Mouse (Mus musculus): ENCODE measurements around the gene Hsdl2. TPM values are rescaled to one million over a fixed set of nuclear protein-coding genes. Genes with fewer than 3 reads are reported as not detected.
A peak's percentile ranks its signal among the peaks of the same experiment; 100 is the strongest.

The Hsdl2 gene
- total and polyA plus RNA-seq, 2 experiments from 2014 or later: 23.6 to 48.8 TPM

DNA sequence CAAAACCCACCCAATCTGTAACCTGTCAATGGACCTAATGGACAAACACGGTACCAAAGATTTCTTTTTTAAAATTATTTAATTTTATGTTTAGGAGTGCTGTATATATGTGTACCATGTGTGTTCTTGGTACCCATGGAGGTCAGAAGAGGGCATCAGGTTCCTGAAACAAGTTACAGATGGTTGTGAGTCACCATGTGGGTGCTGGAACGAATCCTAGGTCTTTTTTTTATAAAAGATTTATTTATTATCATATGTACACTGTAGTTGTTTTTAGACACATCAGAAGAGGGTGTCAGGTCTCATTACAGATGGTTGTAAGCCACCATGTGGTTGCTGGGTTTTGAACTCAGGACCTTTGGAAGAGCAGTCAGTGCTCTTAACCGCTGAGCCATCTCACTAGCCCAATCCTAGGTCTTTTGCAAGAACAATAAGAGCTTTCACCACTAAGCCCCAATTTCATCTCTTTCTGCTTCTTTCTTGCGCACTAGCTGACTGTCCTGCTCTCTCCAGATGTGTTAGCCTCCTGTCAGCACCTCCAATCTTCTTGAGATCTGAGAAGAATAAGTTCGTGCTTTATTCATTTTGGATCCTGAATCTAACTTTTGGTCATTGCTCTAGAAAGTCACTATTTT lies 38.4 kb downstream of the Hsdl2 start:
- Histone ChIP-seq H3K4me1 (ENCODE audit: insufficient read depth, low read length) (no peaks in the 10 kb centered on the region), H3K4me3 (ENCODE audit: low read length) (no peak overlapping the region), H3K9ac (replicated peaks; ENCODE audit: low read length) (no peak overlapping the region), H3K27ac (no peak overlapping the region), H3K4me2 (ENCODE audit: low read depth, low read length) (no peak overlapping the region), H3K27me3 (ENCODE audit: insufficient read depth, low read length) (no peaks in the 10 kb centered on the region), H3K36me3 (ENCODE audit: insufficient read depth, low read length) (no peaks in the 10 kb centered on the region), H3K9me3 (ENCODE audit: low read length) (no peaks in the 10 kb centered on the region)
- ATAC-seq (no peak), DNase-seq (ENCODE audit: low spot score) (no peak)
- TF ChIP-seq CTCF (IDR thresholded peaks at IDR 0.05; ENCODE audit: low read depth): no peak
- 91% methylated on average over 5 of the region's 5 CpGs for WGBS

- no peak for TF ChIP-seq CTCF (IDR thresholded peaks at IDR 0.05; ENCODE audit: low read depth)
- H3K4me3 ChIP-seq (ENCODE audit: low read length): peak overlapping the region; percentile 95
- H3K36me3 ChIP-seq (ENCODE audit: insufficient read depth, low read length): no peaks in the 10 kb centered on the region
- H3K9me3 ChIP-seq (ENCODE audit: low read length): no peaks in the 10 kb centered on the region
- H3K27ac ChIP-seq: peak overlapping the region; percentile 89
- no peaks in the 10 kb centered on the region for H3K27me3 ChIP-seq (ENCODE audit: insufficient read depth, low read length)
- peak overlapping the region; percentile 87 for H3K9ac ChIP-seq (replicated peaks; ENCODE audit: low read length)
- ATAC-seq: no peak
- peak overlapping the region; percentile 71 for H3K4me2 ChIP-seq (ENCODE audit: low read depth, low read length)
- 2% methylated on average over 18 of the region's 18 CpGs for WGBS
- H3K4me1 ChIP-seq (ENCODE audit: insufficient read depth, low read length): peaks cover 17% of the 10 kb centered on the region
- no peak for DNase-seq (ENCODE audit: low spot score)
These were observed 44.3 kb downstream of the Hsdl2 start for GRCm38 (mm10) chr4:59625676-59625997.

DNA sequence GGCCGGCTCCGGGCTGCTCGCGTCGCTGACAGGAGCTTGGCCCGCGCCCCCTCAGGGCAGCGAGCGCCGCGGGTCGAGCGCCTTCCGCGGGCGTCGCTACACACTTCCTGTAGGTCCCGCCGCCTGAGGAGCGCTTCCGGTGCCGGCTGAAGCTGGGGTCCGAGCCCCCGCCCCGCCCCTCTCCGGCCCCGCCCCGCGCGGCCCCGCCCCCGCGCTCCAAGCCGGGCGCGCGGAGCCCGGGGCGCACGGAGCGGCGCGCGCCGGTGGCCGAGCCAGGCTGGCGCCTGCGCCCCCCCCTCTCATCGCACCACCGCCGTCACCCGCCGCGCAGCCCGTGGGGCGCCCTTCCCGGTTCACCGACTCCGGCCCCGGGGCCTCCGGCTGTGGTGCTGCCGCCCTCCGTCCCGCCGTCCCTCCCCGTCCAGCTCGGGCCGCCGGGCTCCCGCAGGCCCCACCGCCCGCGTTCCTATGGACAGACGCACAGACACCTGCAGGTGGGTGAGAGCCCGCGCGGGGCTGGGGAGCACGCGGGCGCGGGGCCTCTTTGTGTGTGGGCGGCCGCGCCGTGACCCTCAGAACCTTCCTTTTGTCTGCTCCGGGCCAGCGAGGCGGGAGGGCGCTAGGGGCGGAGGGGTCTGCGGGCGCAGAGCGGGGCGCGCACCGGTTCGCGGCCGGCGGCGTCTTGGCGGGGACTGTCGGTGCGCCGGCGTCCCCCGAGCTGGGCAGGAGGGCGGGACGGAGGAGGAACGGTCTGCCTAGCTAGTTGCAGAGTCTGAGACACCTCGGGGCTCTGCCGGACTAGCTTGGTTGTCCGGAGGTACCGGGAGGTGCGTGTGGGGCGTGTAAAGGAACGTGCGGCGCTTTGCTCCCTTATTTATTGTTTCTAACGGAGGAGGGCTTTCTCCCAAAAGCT lies 44.9 kb downstream of the Hsdl2 start, which contains the start of gene E130308A19Rik:
E130308A19Rik (plus strand) TSS at position 214 of the 913 bp plus-strand sequence.
- Histone ChIP-seq H3K4me3 (ENCODE audit: low read length) (peak within 1 kb of the TSS; percentile 95), H3K27me3 (ENCODE audit: insufficient read depth, low read length) (no peaks in the 10 kb centered on the region), H3K27ac (peak within 1 kb of the TSS; percentile 89), H3K9me3 (ENCODE audit: low read length) (no peaks in the 10 kb centered on the region), H3K4me2 (ENCODE audit: low read depth, low read length) (peak within 1 kb of the TSS; percentile 71), H3K4me1 (ENCODE audit: insufficient read depth, low read length) (peaks cover 17% of the 10 kb centered on the region), H3K36me3 (ENCODE audit: insufficient read depth, low read length) (no peaks in the 10 kb centered on the region), H3K9ac (replicated peaks; ENCODE audit: low read length) (peak within 1 kb of the TSS; percentile 87)
- ATAC-seq: peak; percentile 95
- peak; percentile 91 for DNase-seq (ENCODE audit: low spot score)
- no peak for TF ChIP-seq CTCF (IDR thresholded peaks at IDR 0.05; ENCODE audit: low read depth)
- under 1% methylated on average over 94 of the region's 120 CpGs for WGBS

GRCm38 (mm10) chr4:59628255-59628654 lies 46.9 kb downstream of the Hsdl2 start:
- H3K9ac ChIP-seq (replicated peaks; ENCODE audit: low read length): no peak overlapping the region
- no peaks in the 10 kb centered on the region for H3K36me3 ChIP-seq (ENCODE audit: insufficient read depth, low read length)
- no peak for ATAC-seq
- H3K4me1 ChIP-seq (ENCODE audit: insufficient read depth, low read length): peaks cover 17% of the 10 kb centered on the region
- 31% methylated on average over 4 of the region's 4 CpGs for WGBS
- no peaks in the 10 kb centered on the region for H3K9me3 ChIP-seq (ENCODE audit: low read length)
- H3K4me3 ChIP-seq (ENCODE audit: low read length): 0 out of 2 replicates have a peak overlapping the region, but pooled peaks have one; percentile 6
- no peaks in the 10 kb centered on the region for H3K27me3 ChIP-seq (ENCODE audit: insufficient read depth, low read length)
- no peak for DNase-seq (ENCODE audit: low spot score)
- no peak for TF ChIP-seq CTCF (IDR thresholded peaks at IDR 0.05; ENCODE audit: low read depth)
- H3K4me2 ChIP-seq (ENCODE audit: low read depth, low read length): peak overlapping the region; percentile 38
- no peak overlapping the region for H3K27ac ChIP-seq

GRCm38 (mm10) chr4:59629076-59629874 lies 47.9 kb downstream of the Hsdl2 start:
- ATAC-seq: no peak
- no peak for TF ChIP-seq CTCF (IDR thresholded peaks at IDR 0.05; ENCODE audit: low read depth)
- no peaks in the 10 kb centered on the region for H3K9me3 ChIP-seq (ENCODE audit: low read length)
- H3K36me3 ChIP-seq (ENCODE audit: insufficient read depth, low read length): no peaks in the 10 kb centered on the region
- WGBS: 8% methylated on average over 7 of the region's 7 CpGs
- peaks cover 17% of the 10 kb centered on the region for H3K4me1 ChIP-seq (ENCODE audit: insufficient read depth, low read length)
- H3K9ac ChIP-seq (replicated peaks; ENCODE audit: low read length): no peak overlapping the region
- H3K27me3 ChIP-seq (ENCODE audit: insufficient read depth, low read length): no peaks in the 10 kb centered on the region
- DNase-seq (ENCODE audit: low spot score): peak; percentile 58
- peak overlapping the region; percentile 29; the same call in 1 of the 2 replicates for H3K27ac ChIP-seq
- H3K4me3 ChIP-seq (ENCODE audit: low read length): no peak overlapping the region
- peak overlapping the region; percentile 27 for H3K4me2 ChIP-seq (ENCODE audit: low read depth, low read length)

DNA sequence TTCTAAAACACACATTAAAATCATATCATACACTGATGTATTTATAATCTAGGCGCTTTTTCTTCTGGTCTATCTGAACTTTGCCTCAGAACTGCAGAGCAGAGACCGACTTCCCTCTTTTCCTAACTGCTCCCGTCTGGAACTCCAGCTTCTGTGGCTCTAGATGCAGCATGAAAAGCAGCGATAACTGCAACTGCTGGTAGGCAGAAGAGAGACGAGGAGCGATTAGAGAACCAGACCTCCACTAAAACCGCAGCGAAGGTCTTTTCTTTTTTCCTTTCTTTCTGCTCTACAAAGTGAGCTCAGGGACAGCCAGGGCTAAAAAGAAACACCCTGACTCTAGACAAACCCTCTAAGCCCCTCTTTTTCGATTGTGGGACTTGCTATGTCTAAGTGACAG lies 48.8 kb downstream of the Hsdl2 start:
- DNase-seq (ENCODE audit: low spot score) (no peak), ATAC-seq (no peak)

More for the DNA sequence above, 48.8 kb downstream of the Hsdl2 start:
- H3K27ac ChIP-seq: no peak overlapping the region
- no peaks in the 10 kb centered on the region for H3K27me3 ChIP-seq (ENCODE audit: insufficient read depth, low read length)
- no peak overlapping the region for H3K9ac ChIP-seq (replicated peaks; ENCODE audit: low read length)
- H3K36me3 ChIP-seq (ENCODE audit: insufficient read depth, low read length): no peaks in the 10 kb centered on the region
- TF ChIP-seq CTCF (IDR thresholded peaks at IDR 0.05; ENCODE audit: low read depth): no peak
- 42% methylated on average over 9 of the region's 9 CpGs for WGBS
- H3K4me1 ChIP-seq (ENCODE audit: insufficient read depth, low read length): peaks cover 17% of the 10 kb centered on the region
- peak overlapping the region; percentile 21; the same call in 1 of the 2 replicates for H3K4me2 ChIP-seq (ENCODE audit: low read depth, low read length)
- no peaks in the 10 kb centered on the region for H3K9me3 ChIP-seq (ENCODE audit: low read length)
- H3K4me3 ChIP-seq (ENCODE audit: low read length): no peak overlapping the region
